Mouse (Mus musculus) liver, embryonic 15.5 days (tissue): ENCODE data around the gene Polr2f. TPM values are rescaled to one million over a fixed set of nuclear protein-coding genes. Genes with fewer than 3 reads are reported as not detected.

Source experiments
- ATAC-seq: fragments of 200-750 bp; cut with Nextera tagmentation; 2 replicates; pipeline ENCODE4 v1.8.0; 2017; ENCODE audit warnings: moderate number of reproducible peaks, mild to moderate bottlenecking, moderate library complexity; ENCODE audit not compliant: insufficient read depth
- H3K27ac ChIP-seq: fragments of 300-500 bp; sonication (generic); replicated peaks from 2 replicates; pipeline ENCODE4 v1.5.1; 2015; ENCODE audit warnings: mild to moderate bottlenecking, inconsistent platforms
- H3K27me3 ChIP-seq: fragments of 300-500 bp; sonication (generic); 2 replicates; pipeline ENCODE4 v1.6.1; 2015; ENCODE audit warnings: mild to moderate bottlenecking, inconsistent platforms
- H3K36me3 ChIP-seq: fragments of 300-500 bp; sonication (generic); replicated peaks from 2 replicates; pipeline ENCODE4 v1.6.1; 2015; ENCODE audit warnings: moderate library complexity, mild to moderate bottlenecking, inconsistent platforms
- H3K4me1 ChIP-seq: fragments of 300-500 bp; sonication (generic); replicated peaks from 2 replicates; pipeline ENCODE4 v1.6.1; 2015; ENCODE audit warnings: inconsistent platforms
- H3K4me2 ChIP-seq: fragments of 300-500 bp; sonication (generic); 2 replicates; pipeline ENCODE4 v1.6.1; 2015; ENCODE audit warnings: moderate library complexity, mild to moderate bottlenecking, inconsistent platforms
- H3K4me3 ChIP-seq: fragments of 300-500 bp; sonication (generic); replicated peaks from 2 replicates; pipeline ENCODE4 v1.5.1; 2015; ENCODE audit warnings: mild to moderate bottlenecking, inconsistent platforms
- H3K9ac ChIP-seq: fragments of 300-500 bp; sonication (generic); 2 replicates; pipeline ENCODE4 v1.6.1; 2015; ENCODE audit warnings: moderate library complexity, mild to moderate bottlenecking, inconsistent platforms
- H3K9me3 ChIP-seq: fragments of 300-500 bp; sonication (generic); replicated peaks from 2 replicates; pipeline ENCODE4 v1.6.1; 2016; ENCODE audit warnings: inconsistent platforms
- WGBS: fragments of 180-500 bp; shearing (Covaris S2); methylation state at CpG from one replicate; pipeline ENCODE4 v1.1.7; 2015; ENCODE audit warnings: mixed read lengths; ENCODE audit not compliant: insufficient replicate concordance; 5-methylcytosine and 5-hydroxymethylcytosine counted together
- polyA plus RNA-seq: library from polyadenylated mRNA; unstranded; fragments of >200 nt; fragmentation: Nextera tagmentation; extraction: Ambion mirVana; gene quantifications from 2 replicates; pipeline ENCODE4 v1.2.1, GENCODE M21; 2015

Gene Polr2f
- polyA plus RNA-seq, 1 experiment from 2014 or later, result 125 TPM

DNA sequence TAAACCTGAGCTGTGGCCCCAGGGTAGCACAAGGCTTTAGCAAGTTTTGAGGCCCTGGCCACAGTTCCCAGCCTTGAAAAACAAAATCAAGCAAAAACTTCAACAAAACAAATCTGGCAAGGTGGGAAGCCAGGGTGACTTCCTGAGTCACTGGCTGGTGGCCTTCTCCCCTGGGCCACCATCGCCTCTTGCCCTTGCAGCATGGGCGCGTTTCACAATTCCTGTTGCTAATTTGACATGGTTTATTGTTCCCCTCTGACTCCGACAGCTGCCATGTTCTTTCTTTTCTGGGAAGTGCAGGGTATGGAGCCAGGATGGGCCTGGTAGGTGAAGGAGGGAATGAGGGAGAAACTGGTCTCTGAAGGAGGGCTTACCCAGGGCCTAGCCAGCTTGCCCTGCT is 18.7 kb upstream of the Polr2f start:
- H3K9ac ChIP-seq, result no peak overlapping the region
- H3K9me3 ChIP-seq, result no peaks in the 10 kb centered on the region
- H3K4me2 ChIP-seq, result no peak overlapping the region
- no peak overlapping the region for H3K27ac ChIP-seq
- H3K36me3 ChIP-seq, result peaks cover 12% of the 10 kb centered on the region
- H3K27me3 ChIP-seq, result no peaks in the 10 kb centered on the region
- H3K4me3 ChIP-seq, result no peak overlapping the region
- no peak for ATAC-seq
- 74% methylated on average over 4 of the region's 4 CpGs for WGBS
- H3K4me1 ChIP-seq, result no peaks in the 10 kb centered on the region

DNA sequence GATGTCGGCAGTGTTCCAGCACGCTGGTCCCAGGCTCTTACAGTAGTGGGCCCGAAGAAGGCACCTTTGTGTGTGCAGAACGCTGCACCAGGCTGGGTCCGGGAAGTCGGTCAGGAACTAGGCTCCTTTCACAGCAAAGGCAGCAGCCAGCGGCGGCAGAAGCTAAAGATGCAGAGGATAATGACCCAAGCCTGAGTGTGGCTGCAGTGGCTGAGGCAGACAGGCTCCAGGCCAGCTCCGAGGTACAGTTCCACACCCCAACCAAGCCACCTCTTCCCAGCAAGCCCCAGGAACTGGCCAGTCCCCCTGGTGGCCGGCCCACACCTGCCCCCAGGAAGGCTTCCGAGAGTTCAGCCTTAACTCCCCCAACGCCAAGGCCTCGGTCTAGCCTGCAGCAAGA is 18.3 kb upstream of the Polr2f start:
- H3K27ac ChIP-seq, result no peak overlapping the region
- no peak overlapping the region for H3K9ac ChIP-seq
- no peaks in the 10 kb centered on the region for H3K27me3 ChIP-seq
- H3K4me2 ChIP-seq, result no peak overlapping the region
- no peaks in the 10 kb centered on the region for H3K4me1 ChIP-seq
- WGBS, result 68% methylated on average over 13 of the region's 13 CpGs
- H3K9me3 ChIP-seq, result no peaks in the 10 kb centered on the region
- H3K4me3 ChIP-seq, result no peak overlapping the region
- no peak for ATAC-seq
- peaks cover 11% of the 10 kb centered on the region for H3K36me3 ChIP-seq

DNA sequence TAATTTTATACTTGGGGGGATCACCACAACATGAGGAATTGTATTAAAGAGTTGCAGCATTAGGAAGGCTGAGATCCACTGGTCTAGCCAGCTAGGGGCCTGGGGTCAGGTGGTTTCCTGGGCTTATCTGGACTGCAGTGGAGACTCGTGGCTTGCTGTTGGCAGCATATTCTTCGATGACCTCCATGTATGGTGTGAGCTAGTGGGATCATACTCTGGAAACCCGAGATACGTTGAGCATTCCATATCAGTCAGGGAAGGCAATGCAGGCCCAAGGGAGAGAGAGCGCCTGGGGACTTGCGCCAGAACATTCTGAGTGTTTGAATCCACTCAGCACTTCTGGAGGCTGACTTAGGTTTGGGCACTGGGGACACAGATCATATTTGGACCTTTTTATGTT is 17.1 kb upstream of the Polr2f start:
- Histone ChIP-seq H3K4me2 (no peak overlapping the region), H3K4me1 (no peaks in the 10 kb centered on the region), H3K9me3 (no peaks in the 10 kb centered on the region), H3K36me3 (peaks cover 18% of the 10 kb centered on the region), H3K4me3 (no peak overlapping the region), H3K27me3 (no peaks in the 10 kb centered on the region), H3K9ac (no peak overlapping the region), H3K27ac (no peak overlapping the region)
- WGBS, result 54% methylated on average over 6 of the region's 6 CpGs
- no peak for ATAC-seq

DNA sequence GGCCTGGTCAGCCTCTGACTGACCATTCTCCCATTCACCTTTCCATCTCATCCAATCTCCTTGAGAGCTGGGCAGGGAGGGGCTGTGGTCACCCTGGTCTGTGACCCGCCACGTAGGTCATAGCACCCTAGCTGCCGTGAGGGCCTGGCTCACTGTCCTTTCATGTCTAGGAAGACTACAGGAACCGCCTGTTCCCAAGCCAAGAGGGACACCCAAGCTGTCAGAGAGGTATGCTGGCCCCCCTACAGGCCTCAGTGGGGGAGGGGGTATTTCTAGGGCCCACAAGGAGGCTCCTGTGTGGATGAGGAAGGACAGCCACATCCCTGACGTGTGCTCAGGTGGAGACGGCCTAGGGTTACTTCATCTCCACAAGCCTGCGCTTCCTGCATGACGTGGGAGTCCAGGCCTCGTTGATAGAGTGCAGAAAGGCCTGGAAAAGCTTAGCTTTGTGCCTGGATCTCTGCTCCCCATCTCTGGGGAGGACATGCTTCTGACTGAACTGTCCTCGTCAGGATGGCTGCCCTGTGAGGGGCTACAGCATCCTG is 16.4 kb upstream of the Polr2f start:
- H3K4me1 ChIP-seq, result no peaks in the 10 kb centered on the region
- no peak overlapping the region for H3K4me2 ChIP-seq
- H3K9ac ChIP-seq, result no peak overlapping the region
- H3K27ac ChIP-seq, result no peak overlapping the region
- no peaks in the 10 kb centered on the region for H3K27me3 ChIP-seq
- H3K36me3 ChIP-seq, result peaks cover 20% of the 10 kb centered on the region
- no peaks in the 10 kb centered on the region for H3K9me3 ChIP-seq
- WGBS, result 69% methylated on average over 10 of the region's 10 CpGs
- no peak for ATAC-seq
- no peak overlapping the region for H3K4me3 ChIP-seq

DNA sequence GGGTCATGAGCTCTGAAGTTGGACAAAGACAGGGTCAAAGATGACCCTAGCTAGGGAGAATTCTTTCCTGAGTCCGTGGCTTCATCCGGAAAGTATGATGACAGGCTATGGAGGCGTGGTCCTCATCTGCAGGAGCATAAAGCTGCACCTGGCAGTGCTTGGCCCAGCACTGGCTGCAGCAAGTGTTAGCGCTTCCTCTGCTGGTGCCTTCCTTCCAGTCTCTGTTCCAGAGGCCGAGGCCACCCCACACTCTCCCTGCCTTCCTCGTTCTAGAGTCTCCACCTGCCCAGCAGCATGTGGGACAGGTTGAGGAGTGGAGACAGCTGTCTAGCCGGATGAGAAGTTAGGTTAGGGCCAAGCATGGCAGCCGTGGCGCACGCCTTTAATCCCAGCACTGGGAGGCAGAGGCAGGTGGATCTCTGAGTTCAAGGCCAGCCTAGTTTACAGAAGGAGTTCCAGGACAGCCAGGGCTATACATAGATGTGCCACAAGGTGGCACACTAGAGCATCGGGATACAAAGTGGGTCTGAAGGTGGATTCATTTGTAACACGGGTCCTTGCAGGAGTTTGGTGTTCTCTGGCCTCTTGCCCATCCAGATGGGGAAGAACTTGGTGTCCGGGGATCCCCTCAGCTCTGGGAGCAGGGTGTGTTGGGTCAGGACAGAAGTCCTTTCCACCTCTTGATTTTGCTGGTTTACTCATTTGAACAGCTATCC is 14.4 kb upstream of the Polr2f start:
- Histone ChIP-seq H3K4me1 (no peaks in the 10 kb centered on the region), H3K36me3 (peaks cover 25% of the 10 kb centered on the region), H3K4me3 (no peak overlapping the region), H3K27me3 (no peaks in the 10 kb centered on the region), H3K9ac (no peak overlapping the region), H3K9me3 (no peaks in the 10 kb centered on the region), H3K27ac (no peak overlapping the region), H3K4me2 (no peak overlapping the region)
- ATAC-seq, result no peak
- WGBS, result 66% methylated on average over 13 of the region's 13 CpGs

DNA sequence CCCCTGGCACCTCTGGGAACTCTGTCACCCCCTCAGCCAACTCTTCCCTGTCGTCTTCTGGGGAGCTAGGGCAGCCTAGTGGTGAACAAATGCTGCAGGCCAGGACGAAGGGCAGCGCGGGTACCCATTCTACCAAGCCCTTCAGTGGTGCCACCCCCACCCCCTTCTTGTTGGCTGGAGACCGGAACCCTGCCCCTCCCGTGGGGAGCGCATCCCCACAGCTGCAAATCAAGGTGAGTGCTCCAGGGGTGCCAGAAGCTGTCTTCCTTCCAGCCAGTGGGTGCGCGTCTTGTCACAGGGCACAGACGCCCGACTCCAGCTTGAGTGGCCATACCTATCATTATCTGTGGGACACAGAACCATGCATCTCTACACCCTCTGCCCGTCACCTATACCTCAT is 13.7 kb upstream of the Polr2f start:
- 79% methylated on average over 12 of the region's 12 CpGs for WGBS
- H3K9ac ChIP-seq, result no peak overlapping the region
- no peak overlapping the region for H3K4me3 ChIP-seq
- peaks cover 25% of the 10 kb centered on the region for H3K36me3 ChIP-seq
- no peaks in the 10 kb centered on the region for H3K4me1 ChIP-seq
- no peak overlapping the region for H3K4me2 ChIP-seq
- no peaks in the 10 kb centered on the region for H3K27me3 ChIP-seq
- no peak overlapping the region for H3K27ac ChIP-seq
- no peak for ATAC-seq
- no peaks in the 10 kb centered on the region for H3K9me3 ChIP-seq

- H3K4me3 ChIP-seq, result no peak overlapping the region
- H3K36me3 ChIP-seq, result peaks cover 21% of the 10 kb centered on the region
- ATAC-seq, result no peak
- no peak overlapping the region for H3K9ac ChIP-seq
- no peak overlapping the region for H3K4me2 ChIP-seq
- H3K27ac ChIP-seq, result no peak overlapping the region
- no peaks in the 10 kb centered on the region for H3K9me3 ChIP-seq
- no peaks in the 10 kb centered on the region for H3K4me1 ChIP-seq
- no peaks in the 10 kb centered on the region for H3K27me3 ChIP-seq
- 85% methylated on average over 5 of the region's 5 CpGs for WGBS
These were observed 12.6 kb upstream of the Polr2f start for GRCm38 (mm10) chr15:79128208-79128607.

DNA sequence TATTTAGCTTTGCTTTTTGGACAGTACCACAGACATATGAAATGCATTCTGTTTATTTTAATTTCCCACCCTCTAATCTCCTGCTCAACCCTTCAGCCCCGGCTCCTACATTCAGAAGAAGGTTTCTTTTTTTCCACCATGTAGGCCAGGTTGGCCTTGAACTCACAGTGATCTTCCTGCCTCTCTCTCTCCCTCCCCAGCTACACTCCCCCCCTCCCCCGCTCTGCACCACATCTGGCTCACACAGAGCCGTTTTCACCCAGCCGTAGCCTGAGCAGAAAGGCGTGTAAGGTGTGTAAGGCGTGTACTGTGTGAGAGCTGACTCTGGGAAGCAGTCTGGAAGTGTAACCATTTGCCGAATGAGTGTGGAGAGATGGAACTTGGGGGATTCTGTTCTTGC is 11.5 kb upstream of the Polr2f start:
- H3K27ac ChIP-seq, result no peak overlapping the region
- H3K27me3 ChIP-seq, result no peaks in the 10 kb centered on the region
- 70% methylated on average over 7 of the region's 7 CpGs for WGBS
- no peaks in the 10 kb centered on the region for H3K4me1 ChIP-seq
- H3K4me3 ChIP-seq, result no peak overlapping the region
- H3K9me3 ChIP-seq, result no peaks in the 10 kb centered on the region
- ATAC-seq, result no peak
- no peak overlapping the region for H3K9ac ChIP-seq
- H3K36me3 ChIP-seq, result peaks cover 21% of the 10 kb centered on the region
- no peak overlapping the region for H3K4me2 ChIP-seq

DNA sequence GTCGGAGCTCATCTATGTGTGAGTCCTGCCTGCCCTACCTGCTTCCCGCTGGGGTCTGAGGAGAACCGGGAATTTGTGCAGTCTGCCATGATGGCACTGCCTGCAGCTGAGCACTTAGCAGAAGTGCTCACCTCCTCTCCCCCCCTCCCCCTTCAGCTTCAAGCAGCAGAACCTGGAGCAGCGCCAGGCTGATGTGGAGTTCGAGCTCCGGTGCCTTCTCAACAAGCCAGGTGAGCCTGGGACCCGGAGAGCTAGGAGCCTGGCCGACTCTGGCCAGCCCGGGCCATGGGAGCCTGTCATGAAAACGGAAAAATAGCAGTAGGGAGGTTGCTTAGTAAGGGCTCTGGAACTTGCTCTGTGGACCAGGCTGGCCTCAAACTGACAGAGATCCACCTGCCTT is 10.0 kb upstream of the Polr2f start:
- no peak for ATAC-seq
- H3K27ac ChIP-seq, result no peak overlapping the region
- H3K9ac ChIP-seq, result no peak overlapping the region
- H3K36me3 ChIP-seq, result peaks cover 21% of the 10 kb centered on the region
- no peak overlapping the region for H3K4me3 ChIP-seq
- no peaks in the 10 kb centered on the region for H3K4me1 ChIP-seq
- H3K9me3 ChIP-seq, result no peaks in the 10 kb centered on the region
- no peak overlapping the region for H3K4me2 ChIP-seq
- H3K27me3 ChIP-seq, result no peaks in the 10 kb centered on the region
- 84% methylated on average over 10 of the region's 10 CpGs for WGBS

DNA sequence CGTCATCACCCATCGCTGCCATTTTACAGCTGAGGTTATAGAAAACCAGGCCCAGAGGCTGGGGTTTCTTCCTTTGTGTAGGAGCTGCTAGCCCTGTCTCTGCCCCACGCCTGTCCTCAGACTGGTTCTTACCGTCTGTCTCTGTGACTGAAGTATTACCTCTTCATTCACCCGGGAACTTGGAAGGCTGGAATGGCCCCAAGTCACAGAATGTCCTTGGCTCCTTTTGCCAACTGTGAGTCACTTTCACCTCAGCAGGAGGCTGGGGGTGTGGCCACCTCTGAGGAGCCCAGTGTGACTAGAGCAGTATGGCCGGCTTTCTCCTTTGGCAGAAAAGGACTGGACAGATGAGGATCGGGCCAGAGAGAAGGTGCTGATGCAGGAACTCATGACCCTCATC is 9.4 kb upstream of the Polr2f start:
- H3K27me3 ChIP-seq, result no peaks in the 10 kb centered on the region
- H3K4me2 ChIP-seq, result no peak overlapping the region
- H3K9me3 ChIP-seq, result no peaks in the 10 kb centered on the region
- no peaks in the 10 kb centered on the region for H3K4me1 ChIP-seq
- WGBS, result 73% methylated on average over 7 of the region's 7 CpGs
- H3K4me3 ChIP-seq, result no peak overlapping the region
- H3K36me3 ChIP-seq, result peaks cover 21% of the 10 kb centered on the region
- H3K27ac ChIP-seq, result no peak overlapping the region
- no peak for ATAC-seq
- H3K9ac ChIP-seq, result no peak overlapping the region

DNA sequence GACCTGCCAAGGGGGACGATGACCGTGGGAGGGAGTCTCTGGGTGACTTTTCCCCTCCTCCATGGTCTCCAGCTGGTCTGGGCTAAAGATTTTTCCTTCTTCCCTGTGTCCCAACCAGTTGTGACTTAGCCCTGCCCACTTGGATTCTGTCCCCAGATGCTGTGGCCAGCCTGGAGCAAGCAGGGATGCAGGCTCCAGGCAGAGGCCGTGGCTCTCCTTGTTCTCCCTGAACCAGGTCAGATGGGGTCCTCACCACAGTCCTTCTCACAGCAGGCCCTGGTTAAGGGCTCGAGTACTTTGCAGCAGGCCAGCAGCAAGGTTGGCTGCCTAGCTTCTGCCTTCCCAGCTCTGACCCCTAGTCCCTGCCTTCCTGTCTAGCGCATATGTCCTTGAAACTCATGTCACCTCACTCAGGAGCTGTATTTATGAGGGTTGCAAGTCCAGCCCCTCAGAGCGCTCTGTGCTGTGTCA is 7.6 kb upstream of the Polr2f start:
- H3K27ac ChIP-seq, result no peak overlapping the region
- no peak overlapping the region for H3K4me2 ChIP-seq
- H3K27me3 ChIP-seq, result peaks cover 6% of the 10 kb centered on the region; the same call in 1 of the 2 replicates
- no peaks in the 10 kb centered on the region for H3K4me1 ChIP-seq
- H3K4me3 ChIP-seq, result no peak overlapping the region
- H3K9me3 ChIP-seq, result no peaks in the 10 kb centered on the region
- peaks cover 8% of the 10 kb centered on the region for H3K36me3 ChIP-seq
- H3K9ac ChIP-seq, result no peak overlapping the region
- WGBS, result 74% methylated on average over 6 of the region's 6 CpGs
- no peak for ATAC-seq
